Mouse (Mus musculus): ENCODE measurements around the gene Tnfrsf18. TPM values are rescaled to one million over a fixed set of nuclear protein-coding genes. Genes with fewer than 3 reads are reported as not detected.
A peak's percentile ranks its signal among the peaks of the same experiment; 100 is the strongest.

Tnfrsf18 gene
- polyA plus RNA-seq, 1 experiment from 2014 or later, result 2.8 TPM

GRCm38 (mm10) chr4:156004109-156004508 is 21.9 kb upstream of the Tnfrsf18 start:
- Histone ChIP-seq H3K27ac (ENCODE audit: low read depth, low read length) (no peak overlapping the region), H3K4me1 (ENCODE audit: control insufficient read depth, insufficient read depth, low read length) (no peaks in the 10 kb centered on the region), H3K36me3 (ENCODE audit: control insufficient read depth, insufficient read depth, low read length) (peaks cover 91% of the 10 kb centered on the region), H3K4me2 (replicated peaks; ENCODE audit: low read depth, low read length) (no peak overlapping the region), H3K4me3 (ENCODE audit: low read length) (no peak overlapping the region), H3K9ac (ENCODE audit: low read depth, low read length) (no peak overlapping the region), H3K9me3 (ENCODE audit: control insufficient read depth, low read length) (no peaks in the 10 kb centered on the region), H3K27me3 (ENCODE audit: control insufficient read depth, insufficient read depth, low read length) (no peaks in the 10 kb centered on the region)
- ATAC-seq (ENCODE audit: low FRiP score, low TSS enrichment), result no peak
- WGBS, result 95% methylated on average over 3 of the region's 3 CpGs

- Histone ChIP-seq H3K9ac (ENCODE audit: low read depth, low read length) (no peak overlapping the region), H3K9me3 (ENCODE audit: control insufficient read depth, low read length) (no peaks in the 10 kb centered on the region), H3K4me3 (ENCODE audit: low read length) (no peak overlapping the region), H3K27ac (ENCODE audit: low read depth, low read length) (no peak overlapping the region), H3K27me3 (ENCODE audit: control insufficient read depth, insufficient read depth, low read length) (no peaks in the 10 kb centered on the region), H3K4me1 (ENCODE audit: control insufficient read depth, insufficient read depth, low read length) (no peaks in the 10 kb centered on the region), H3K4me2 (replicated peaks; ENCODE audit: low read depth, low read length) (no peak overlapping the region), H3K36me3 (ENCODE audit: control insufficient read depth, insufficient read depth, low read length) (peaks cover 81% of the 10 kb centered on the region)
- no peak for ATAC-seq (ENCODE audit: low FRiP score, low TSS enrichment)
- WGBS, result 96% methylated on average over 4 of the region's 4 CpGs
These were observed 17.6 kb upstream of the Tnfrsf18 start for GRCm38 (mm10) chr4:156008369-156008768.

- ATAC-seq (ENCODE audit: low FRiP score, low TSS enrichment), result no peak
- H3K9ac ChIP-seq (ENCODE audit: low read depth, low read length), result no peak within 1 kb of the TSS
- WGBS, result 88% methylated on average over 8 of the region's 8 CpGs
- H3K4me2 ChIP-seq (replicated peaks; ENCODE audit: low read depth, low read length), result no peak within 1 kb of the TSS
- H3K4me3 ChIP-seq (ENCODE audit: low read length), result no peak within 1 kb of the TSS
- no peaks in the 10 kb centered on the region for H3K27me3 ChIP-seq (ENCODE audit: control insufficient read depth, insufficient read depth, low read length)
- H3K36me3 ChIP-seq (ENCODE audit: control insufficient read depth, insufficient read depth, low read length), result peaks cover 42% of the 10 kb centered on the region
- no peaks in the 10 kb centered on the region for H3K4me1 ChIP-seq (ENCODE audit: control insufficient read depth, insufficient read depth, low read length)
- no peaks in the 10 kb centered on the region for H3K9me3 ChIP-seq (ENCODE audit: control insufficient read depth, low read length)
- H3K27ac ChIP-seq (ENCODE audit: low read depth, low read length), result no peak within 1 kb of the TSS
These were observed 12.3 kb upstream of the Tnfrsf18 start, which contains the start of gene Tnfrsf4 for GRCm38 (mm10) chr4:156013637-156014036. Gene Tnfrsf4, plus strand, starts transcription at chr4:156013843.

- Histone ChIP-seq H3K27me3 (ENCODE audit: control insufficient read depth, insufficient read depth, low read length) (no peaks in the 10 kb centered on the region), H3K4me2 (replicated peaks; ENCODE audit: low read depth, low read length) (no peak overlapping the region), H3K4me3 (ENCODE audit: low read length) (no peak overlapping the region), H3K9me3 (ENCODE audit: control insufficient read depth, low read length) (no peaks in the 10 kb centered on the region), H3K4me1 (ENCODE audit: control insufficient read depth, insufficient read depth, low read length) (no peaks in the 10 kb centered on the region), H3K27ac (ENCODE audit: low read depth, low read length) (no peak overlapping the region), H3K9ac (ENCODE audit: low read depth, low read length) (no peak overlapping the region), H3K36me3 (ENCODE audit: control insufficient read depth, insufficient read depth, low read length) (peaks cover 34% of the 10 kb centered on the region)
- 0 out of 2 replicates have a peak, but pooled peaks have one; percentile 6 for ATAC-seq (ENCODE audit: low FRiP score, low TSS enrichment)
- 83% methylated on average over 2 of the region's 2 CpGs for WGBS
These were observed 11.5 kb upstream of the Tnfrsf18 start for GRCm38 (mm10) chr4:156014436-156014835.

- ATAC-seq (ENCODE audit: low FRiP score, low TSS enrichment), result no peak
- 86% methylated on average over 12 of the region's 12 CpGs for WGBS
These were observed 6.2 kb upstream of the Tnfrsf18 start for GRCm38 (mm10) chr4:156019771-156020170.

GRCm38 (mm10) chr4:156021381-156021780 is 4.6 kb upstream of the Tnfrsf18 start:
- Histone ChIP-seq H3K4me1 (ENCODE audit: control insufficient read depth, insufficient read depth, low read length) (no peaks in the 10 kb centered on the region), H3K36me3 (ENCODE audit: control insufficient read depth, insufficient read depth, low read length) (no peaks in the 10 kb centered on the region), H3K27me3 (ENCODE audit: control insufficient read depth, insufficient read depth, low read length) (no peaks in the 10 kb centered on the region), H3K27ac (ENCODE audit: low read depth, low read length) (no peak overlapping the region), H3K9ac (ENCODE audit: low read depth, low read length) (no peak overlapping the region), H3K9me3 (ENCODE audit: control insufficient read depth, low read length) (no peaks in the 10 kb centered on the region), H3K4me2 (replicated peaks; ENCODE audit: low read depth, low read length) (no peak overlapping the region), H3K4me3 (ENCODE audit: low read length) (no peak overlapping the region)
- 72% methylated on average over 3 of the region's 3 CpGs for WGBS
- ATAC-seq (ENCODE audit: low FRiP score, low TSS enrichment), result no peak

More at GRCm38 (mm10) chr4:156019771-156020170, 6.2 kb upstream of the Tnfrsf18 start:
- H3K27ac ChIP-seq (ENCODE audit: low read depth, low read length), result no peak overlapping the region
- H3K9me3 ChIP-seq (ENCODE audit: control insufficient read depth, low read length), result no peaks in the 10 kb centered on the region
- no peaks in the 10 kb centered on the region for H3K27me3 ChIP-seq (ENCODE audit: control insufficient read depth, insufficient read depth, low read length)
- no peak overlapping the region for H3K4me3 ChIP-seq (ENCODE audit: low read length)
- H3K4me2 ChIP-seq (replicated peaks; ENCODE audit: low read depth, low read length), result no peak overlapping the region
- no peak overlapping the region for H3K9ac ChIP-seq (ENCODE audit: low read depth, low read length)
- H3K4me1 ChIP-seq (ENCODE audit: control insufficient read depth, insufficient read depth, low read length), result no peaks in the 10 kb centered on the region
- peaks cover 6% of the 10 kb centered on the region; the same call in 1 of the 2 replicates for H3K36me3 ChIP-seq (ENCODE audit: control insufficient read depth, insufficient read depth, low read length)

GRCm38 (mm10) chr4:156021942-156022419 is 4.0 kb upstream of the Tnfrsf18 start:
- Histone ChIP-seq H3K9me3 (ENCODE audit: control insufficient read depth, low read length) (no peaks in the 10 kb centered on the region), H3K27ac (ENCODE audit: low read depth, low read length) (no peak overlapping the region), H3K27me3 (ENCODE audit: control insufficient read depth, insufficient read depth, low read length) (no peaks in the 10 kb centered on the region), H3K4me1 (ENCODE audit: control insufficient read depth, insufficient read depth, low read length) (no peaks in the 10 kb centered on the region), H3K9ac (ENCODE audit: low read depth, low read length) (no peak overlapping the region), H3K4me3 (ENCODE audit: low read length) (no peak overlapping the region), H3K36me3 (ENCODE audit: control insufficient read depth, insufficient read depth, low read length) (no peaks in the 10 kb centered on the region), H3K4me2 (replicated peaks; ENCODE audit: low read depth, low read length) (no peak overlapping the region)
- no peak for ATAC-seq (ENCODE audit: low FRiP score, low TSS enrichment)
- WGBS, result 82% methylated on average over 9 of the region's 9 CpGs

- 83% methylated on average over 9 of the region's 9 CpGs for WGBS
- Histone ChIP-seq H3K27me3 (ENCODE audit: control insufficient read depth, insufficient read depth, low read length) (no peaks in the 10 kb centered on the region), H3K27ac (ENCODE audit: low read depth, low read length) (no peak overlapping the region), H3K4me2 (replicated peaks; ENCODE audit: low read depth, low read length) (no peak overlapping the region), H3K9ac (ENCODE audit: low read depth, low read length) (no peak overlapping the region), H3K9me3 (ENCODE audit: control insufficient read depth, low read length) (no peaks in the 10 kb centered on the region), H3K4me3 (ENCODE audit: low read length) (no peak overlapping the region), H3K4me1 (ENCODE audit: control insufficient read depth, insufficient read depth, low read length) (no peaks in the 10 kb centered on the region), H3K36me3 (ENCODE audit: control insufficient read depth, insufficient read depth, low read length) (peaks cover 9% of the 10 kb centered on the region; the same call in 1 of the 2 replicates)
- no peak for ATAC-seq (ENCODE audit: low FRiP score, low TSS enrichment)
These were observed 2.4 kb upstream of the Tnfrsf18 start for GRCm38 (mm10) chr4:156023520-156023919.

GRCm38 (mm10) chr4:156024184-156024583 is 1.8 kb upstream of the Tnfrsf18 start:
- Histone ChIP-seq H3K9ac (ENCODE audit: low read depth, low read length) (no peak overlapping the region), H3K27me3 (ENCODE audit: control insufficient read depth, insufficient read depth, low read length) (no peaks in the 10 kb centered on the region), H3K4me2 (replicated peaks; ENCODE audit: low read depth, low read length) (no peak overlapping the region), H3K4me3 (ENCODE audit: low read length) (no peak overlapping the region), H3K27ac (ENCODE audit: low read depth, low read length) (no peak overlapping the region), H3K4me1 (ENCODE audit: control insufficient read depth, insufficient read depth, low read length) (no peaks in the 10 kb centered on the region), H3K9me3 (ENCODE audit: control insufficient read depth, low read length) (no peaks in the 10 kb centered on the region), H3K36me3 (ENCODE audit: control insufficient read depth, insufficient read depth, low read length) (peaks cover 9% of the 10 kb centered on the region; the same call in 1 of the 2 replicates)
- no peak for ATAC-seq (ENCODE audit: low FRiP score, low TSS enrichment)
- WGBS, result 95% methylated on average over 7 of the region's 7 CpGs
